Mouse (Mus musculus) 3T3-L1 (cell line): ENCODE measurements around the gene Ndfip2.

Source experiments
- DNase-seq: peaks from one replicate; pipeline ENCODE4 v3.0.0-alpha.2; 2015; ENCODE audit warnings: low read depth, low spot score

Gene Ndfip2

GRCm38 (mm10) chr14:105284062-105284461, 25.7 kb downstream of the Ndfip2 start:
- DNase-seq: no peak

GRCm38 (mm10) chr14:105287557-105287956, 29.2 kb downstream of the Ndfip2 start:
- no peak for DNase-seq

- DNase-seq: no peak
These were observed 29.6 kb downstream of the Ndfip2 start for GRCm38 (mm10) chr14:105287972-105288371.

GRCm38 (mm10) chr14:105288529-105288928, 30.2 kb downstream of the Ndfip2 start:
- no peak for DNase-seq

GRCm38 (mm10) chr14:105292139-105292538, 33.8 kb downstream of the Ndfip2 start:
- no peak for DNase-seq

- DNase-seq: no peak
These were observed 35.4 kb downstream of the Ndfip2 start for GRCm38 (mm10) chr14:105293777-105294176.

GRCm38 (mm10) chr14:105295820-105296582, 37.6 kb downstream of the Ndfip2 start:
- peak; percentile 90 for DNase-seq

- DNase-seq: no peak
These were observed 41.4 kb downstream of the Ndfip2 start for GRCm38 (mm10) chr14:105299744-105300255.

GRCm38 (mm10) chr14:105300551-105300950, 42.2 kb downstream of the Ndfip2 start:
- peak; percentile 18 for DNase-seq

GRCm38 (mm10) chr14:105302708-105303107, 44.3 kb downstream of the Ndfip2 start:
- DNase-seq: peak; percentile 25

GRCm38 (mm10) chr14:105307716-105308115, 49.3 kb downstream of the Ndfip2 start:
- peak; percentile 29 for DNase-seq

GRCm38 (mm10) chr14:105312366-105312765, 54.0 kb downstream of the Ndfip2 start:
- no peak for DNase-seq

- no peak for DNase-seq
These were observed 54.6 kb downstream of the Ndfip2 start for GRCm38 (mm10) chr14:105312944-105313343.

GRCm38 (mm10) chr14:105313877-105314276, 55.5 kb downstream of the Ndfip2 start:
- DNase-seq: peak; percentile 39

- no peak for DNase-seq
These were observed 63.3 kb downstream of the Ndfip2 start for GRCm38 (mm10) chr14:105321712-105322111.

- DNase-seq: no peak
These were observed 64.5 kb downstream of the Ndfip2 start for GRCm38 (mm10) chr14:105322829-105323228.

- DNase-seq: no peak
These were observed 65.1 kb downstream of the Ndfip2 start for GRCm38 (mm10) chr14:105323448-105323847.

- DNase-seq: peak; percentile 86
These were observed 70.3 kb downstream of the Ndfip2 start for GRCm38 (mm10) chr14:105328397-105329302.

- DNase-seq: no peak
These were observed 75.2 kb downstream of the Ndfip2 start for GRCm38 (mm10) chr14:105333475-105334094.

GRCm38 (mm10) chr14:105341765-105342164, 83.4 kb downstream of the Ndfip2 start:
- DNase-seq: no peak

- DNase-seq: no peak
These were observed 95.7 kb downstream of the Ndfip2 start for GRCm38 (mm10) chr14:105354121-105354520.
